Comparison of ENCODE assay signal across 13 mouse cellular contexts in the genomic region with DNA sequence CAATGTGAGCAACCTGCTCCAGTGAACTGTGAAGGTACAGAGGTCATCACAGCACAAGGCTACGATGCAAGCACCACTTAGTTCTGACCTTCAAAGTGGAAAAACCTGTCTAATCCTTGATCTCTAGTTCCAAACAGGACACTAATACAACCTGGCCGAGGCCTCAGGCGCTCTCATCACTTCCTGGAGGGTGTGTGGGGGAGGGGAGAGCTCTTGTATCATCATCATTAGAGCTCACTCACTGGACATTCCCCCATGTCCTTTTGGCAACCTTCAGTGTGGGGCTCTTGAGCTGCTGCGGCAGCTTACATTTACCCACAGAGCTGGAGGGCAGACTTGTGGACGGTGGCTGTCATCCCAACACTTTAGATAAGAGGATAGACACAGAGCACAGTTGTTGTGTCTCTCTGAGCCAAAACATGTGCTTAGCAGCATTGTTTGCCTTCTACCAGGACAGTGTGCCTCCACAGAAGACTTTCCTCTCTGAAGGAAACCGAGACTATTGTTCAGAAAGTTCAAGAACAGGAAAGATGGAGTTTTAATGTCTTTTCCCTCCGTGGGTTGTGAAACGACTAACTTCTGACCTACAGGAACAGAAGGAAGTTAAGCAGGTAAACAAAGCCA.
DNase-seq lines count a peak whose midpoint lies in the region; ATAC-seq and TF ChIP-seq lines count a peak whose summit lies in the region.
"Had no signal": no experiment of that assay in that cellular context is flagged by ENCODE, and none has a peak within 500 bp of the region (broad histone marks: within the 10 kb centered on the region; RNA-seq: fewer than 3 reads in every experiment).

No protein-coding gene starts in this region.

- H3K4me3 ChIP-seq in gastrocnemius, adult 2 months: no peak overlapping the region
- no peak overlapping the region for H3K4me3 ChIP-seq in lung, embryonic 14.5 days (ENCODE audit: low read depth, low read length)
- H3K4me3 ChIP-seq: embryonic facial prominence, embryonic 12.5 days; hindbrain, embryonic 15.5 days had no signal

- H3K9ac ChIP-seq in lung, embryonic 14.5 days: no peak overlapping the region
- H3K9ac ChIP-seq: embryonic facial prominence, embryonic 12.5 days; hindbrain, embryonic 15.5 days had no signal

- 42% methylated on average over 8 of the region's 8 CpGs for WGBS in lung, embryonic 14.5 days

- H3K36me3 ChIP-seq in lung, embryonic 14.5 days (ENCODE audit: insufficient read depth): no peaks in the 10 kb centered on the region
- H3K36me3 ChIP-seq: embryonic facial prominence, embryonic 12.5 days; hindbrain, embryonic 15.5 days had no signal

- H3K27me3 ChIP-seq in lung, embryonic 14.5 days (ENCODE audit: insufficient read depth, low read length): no peaks in the 10 kb centered on the region
- H3K27me3 ChIP-seq: embryonic facial prominence, embryonic 12.5 days; hindbrain, embryonic 15.5 days had no signal

- DNase-seq in gastrocnemius, adult 2 months: peak; percentile 17
- DNase-seq in gastrocnemius, postnatal 10 days: no peak
- DNase-seq in heart, adult 8-10 months (ENCODE audit: low spot score): peak; percentile 73
- peak; percentile 55 for DNase-seq in heart, postnatal 4 days
- DNase-seq in lung, embryonic 14.5 days: peak; percentile 27
- DNase-seq in thymus, postnatal 4 days: no peak
- DNase-seq in left cerebral cortex, postnatal 10 days (ENCODE audit: extremely low spot score in 1 of 2, low spot score in 2 of 2): no peak
- no peak for DNase-seq in B cell, adult 2 months
- DNase-seq: cerebellum, adult 11-12 months; thymus, postnatal 25 days had no signal

- H3K4me2 ChIP-seq in lung, embryonic 14.5 days: no peak overlapping the region
- H3K4me2 ChIP-seq: embryonic facial prominence, embryonic 12.5 days; hindbrain, embryonic 15.5 days had no signal

- H3K27ac ChIP-seq in gastrocnemius, adult 2 months: peak overlapping the region; percentile 79
- no peak overlapping the region for H3K27ac ChIP-seq in lung, embryonic 14.5 days (ENCODE audit: low read depth)
- H3K27ac ChIP-seq: embryonic facial prominence, embryonic 12.5 days; hindbrain, embryonic 15.5 days; macrophage had no signal

- intact Hi-C loops in gastrocnemius, adult 2 months (cut with DNase I): no loop called here
- intact Hi-C loops in left cerebral cortex, postnatal 10 days (cut with DNase I): no loop called here

- H3K9me3 ChIP-seq in lung, embryonic 14.5 days (ENCODE audit: low read depth, low read length): no peaks in the 10 kb centered on the region
- H3K9me3 ChIP-seq: embryonic facial prominence, embryonic 12.5 days; hindbrain, embryonic 15.5 days had no signal

- TF ChIP-seq CTCF in gastrocnemius, adult 2 months (IDR thresholded peaks at IDR 0.05): no peak
- TF ChIP-seq CTCF in lung, embryonic 14.5 days (IDR thresholded peaks at IDR 0.05; ENCODE audit: low read depth): no peak

- ATAC-seq in lung, embryonic 14.5 days (ENCODE audit: insufficient read depth): no peak

- 0 out of 2 replicates have a peak, but pooled peaks cover 3% of the 10 kb centered on the region for H3K4me1 ChIP-seq in lung, embryonic 14.5 days (ENCODE audit: insufficient read depth)
- H3K4me1 ChIP-seq: embryonic facial prominence, embryonic 12.5 days; hindbrain, embryonic 15.5 days had no signal

Comparison
In these comparisons a context has a peak if more than half of its experiments do, and no peak if none do; other contexts are left out.
1. DNase-seq: peak in gastrocnemius, adult 2 months (single experiment), heart, adult 8-10 months (single experiment), heart, postnatal 4 days (single experiment) and lung, embryonic 14.5 days (single experiment); none in gastrocnemius, postnatal 10 days (single experiment), thymus, postnatal 4 days (single experiment), left cerebral cortex, postnatal 10 days (0 of 2) and B cell, adult 2 months (0 of 2).